Mouse (Mus musculus) ovary, postnatal 36 days (tissue): ENCODE measurements at regions not wholly inside any gene's neighbourhood (a gene's known extent, or its start where the extent isn't known, plus 50 kb on each side); places are given as distances from the start of the nearest gene placed in this dataset.
A peak's percentile ranks its signal among the peaks of the same experiment; 100 is the strongest.

Source experiments
- DNase-seq: peaks from one replicate; pipeline ENCODE4 v3.0.0; 2022; ENCODE audit warnings: low spot score, mixed read lengths

- DNase-seq: no peak
These were observed 2010.6 kb downstream of the A830018L16Rik start for GRCm38 (mm10) chr1:13424524-13424923.

- DNase-seq: no peak
These were observed 2011.9 kb downstream of the A830018L16Rik start for GRCm38 (mm10) chr1:13425601-13426327.

- peak; percentile 68 for DNase-seq
These were observed 2012.6 kb downstream of the A830018L16Rik start for GRCm38 (mm10) chr1:13426328-13427067.

GRCm38 (mm10) chr1:13427068-13427434, 2013.1 kb downstream of the A830018L16Rik start:
- DNase-seq: no peak

GRCm38 (mm10) chr1:13427501-13428207, 2013.7 kb downstream of the A830018L16Rik start:
- DNase-seq: no peak

- no peak for DNase-seq
These were observed 2024.0 kb downstream of the A830018L16Rik start for GRCm38 (mm10) chr1:13437747-13438394.

GRCm38 (mm10) chr1:13442366-13442765, 2028.5 kb downstream of the A830018L16Rik start:
- no peak for DNase-seq

GRCm38 (mm10) chr1:13454534-13454933, 2040.6 kb downstream of the A830018L16Rik start:
- no peak for DNase-seq

GRCm38 (mm10) chr1:13455572-13455971, 2041.7 kb downstream of the A830018L16Rik start:
- DNase-seq: no peak

GRCm38 (mm10) chr1:13464311-13464710, 2050.4 kb downstream of the A830018L16Rik start:
- DNase-seq: no peak

GRCm38 (mm10) chr1:13467174-13467573, 2053.3 kb downstream of the A830018L16Rik start:
- DNase-seq: no peak

GRCm38 (mm10) chr1:13467886-13468630, 2054.2 kb downstream of the A830018L16Rik start:
- DNase-seq: no peak

- DNase-seq: no peak
These were observed 2081.0 kb downstream of the A830018L16Rik start for GRCm38 (mm10) chr1:13494727-13495404.

- no peak for DNase-seq
These were observed 2082.5 kb downstream of the A830018L16Rik start for GRCm38 (mm10) chr1:13496386-13496785.

GRCm38 (mm10) chr1:13500456-13500855, 2086.6 kb downstream of the A830018L16Rik start:
- DNase-seq: peak; percentile 48

- DNase-seq: no peak
These were observed 2088.0 kb downstream of the A830018L16Rik start for GRCm38 (mm10) chr1:13501938-13502337.

GRCm38 (mm10) chr1:13513761-13514160, 2099.9 kb downstream of the A830018L16Rik start:
- DNase-seq: no peak
